Comparison of ENCODE assay signal across 9 mouse cellular contexts in genomic region chr8:111539422-111540076, GRCm38 (mm10). TPM values are rescaled to one million over a fixed set of nuclear protein-coding genes. Genes with fewer than 3 reads are reported as not detected.
DNase-seq lines count a peak whose midpoint lies in the region; ATAC-seq and TF ChIP-seq lines count a peak whose summit lies in the region.
"Had no signal": no experiment of that assay in that cellular context is flagged by ENCODE, and none has a peak within 500 bp of the region (broad histone marks: within the 10 kb centered on the region; RNA-seq: fewer than 3 reads in every experiment).

No protein-coding gene starts in this region.

- no peaks in the 10 kb centered on the region for H3K27me3 ChIP-seq in lung, embryonic 14.5 days (ENCODE audit: insufficient read depth, low read length)
- H3K27me3 ChIP-seq in embryonic facial prominence, embryonic 13.5 days: no peaks in the 10 kb centered on the region
- no peaks in the 10 kb centered on the region for H3K27me3 ChIP-seq in hindbrain, embryonic 12.5 days
- no peaks in the 10 kb centered on the region for H3K27me3 ChIP-seq in midbrain, embryonic 11.5 days (ENCODE audit: control insufficient read depth, insufficient read depth, low read length)
- H3K27me3 ChIP-seq: Patski had no signal

- H3K27ac ChIP-seq in lung, embryonic 14.5 days (ENCODE audit: low read depth): peak overlapping the region; percentile 10; the same call in 1 of the 2 replicates
- peak overlapping the region; percentile 62 for H3K27ac ChIP-seq in embryonic facial prominence, embryonic 13.5 days
- no peak overlapping the region for H3K27ac ChIP-seq in hindbrain, embryonic 12.5 days
- H3K27ac ChIP-seq in midbrain, embryonic 11.5 days (ENCODE audit: low read depth, low read length): no peak overlapping the region

- H3K36me3 ChIP-seq in lung, embryonic 14.5 days (ENCODE audit: insufficient read depth): peaks cover 3% of the 10 kb centered on the region; the same call in 1 of the 2 replicates
- peaks cover 13% of the 10 kb centered on the region for H3K36me3 ChIP-seq in embryonic facial prominence, embryonic 13.5 days
- 0 out of 2 replicates have a peak, but pooled peaks cover 6% of the 10 kb centered on the region for H3K36me3 ChIP-seq in hindbrain, embryonic 12.5 days
- no peaks in the 10 kb centered on the region for H3K36me3 ChIP-seq in midbrain, embryonic 11.5 days (ENCODE audit: control insufficient read depth, insufficient read depth, low read length)

- 56% methylated on average over 10 of the region's 10 CpGs for WGBS in lung, embryonic 14.5 days
- 50% methylated on average over 10 of the region's 10 CpGs for WGBS in embryonic facial prominence, embryonic 13.5 days
- 63% methylated on average over 10 of the region's 10 CpGs for WGBS in hindbrain, embryonic 12.5 days
- 70% methylated on average over 10 of the region's 10 CpGs for WGBS in midbrain, embryonic 11.5 days

- no peak for TF ChIP-seq CTCF in lung, embryonic 14.5 days (IDR thresholded peaks at IDR 0.05; ENCODE audit: low read depth)

- H3K4me2 ChIP-seq in lung, embryonic 14.5 days: peak overlapping the region; percentile 82
- H3K4me2 ChIP-seq in embryonic facial prominence, embryonic 13.5 days: peak overlapping the region; percentile 70
- H3K4me2 ChIP-seq in hindbrain, embryonic 12.5 days (replicated peaks): peak overlapping the region; percentile 84
- H3K4me2 ChIP-seq in midbrain, embryonic 11.5 days: peak overlapping the region; percentile 72

- 0 out of 2 replicates have a peak, but pooled peaks cover 5% of the 10 kb centered on the region for H3K4me1 ChIP-seq in lung, embryonic 14.5 days (ENCODE audit: insufficient read depth)
- H3K4me1 ChIP-seq in embryonic facial prominence, embryonic 13.5 days: peaks cover 34% of the 10 kb centered on the region
- peaks cover 35% of the 10 kb centered on the region for H3K4me1 ChIP-seq in hindbrain, embryonic 12.5 days
- H3K4me1 ChIP-seq in midbrain, embryonic 11.5 days (ENCODE audit: control insufficient read depth, insufficient read depth, low read length): peaks cover 33% of the 10 kb centered on the region

- no peak overlapping the region for H3K9ac ChIP-seq in lung, embryonic 14.5 days
- peak overlapping the region; percentile 49 for H3K9ac ChIP-seq in embryonic facial prominence, embryonic 13.5 days
- H3K9ac ChIP-seq in hindbrain, embryonic 12.5 days: peak overlapping the region; percentile 50
- peak overlapping the region; percentile 33; the same call in 1 of the 2 replicates for H3K9ac ChIP-seq in midbrain, embryonic 11.5 days (ENCODE audit: low read length)

- no peak for DNase-seq in lung, embryonic 14.5 days
- DNase-seq in lung, postnatal 14 days: no peak
- DNase-seq in midbrain, embryonic 11.5 days (ENCODE audit: low spot score, missing footprints): peak; percentile 80
- DNase-seq in right cerebral cortex, postnatal 36 days (ENCODE audit: low spot score in 2 of 2): no peak
- DNase-seq in layer of hippocampus, postnatal 25 days (ENCODE audit: extremely low spot score in 1 of 2, low spot score in 1 of 2): no peak

- ATAC-seq in lung, embryonic 14.5 days (ENCODE audit: insufficient read depth): no peak
- no peak for ATAC-seq in embryonic facial prominence, embryonic 13.5 days (ENCODE audit: insufficient number of reproducible peaks, insufficient read depth, low FRiP score, low TSS enrichment, low read depth)
- ATAC-seq in hindbrain, embryonic 12.5 days (ENCODE audit: low FRiP score): no peak
- ATAC-seq in midbrain, embryonic 11.5 days (ENCODE audit: low FRiP score): no peak
- no peak for ATAC-seq in inflammation-experienced regulatory T-cells, adult 6 months
- ATAC-seq: Patski had no signal

- H3K9me3 ChIP-seq in lung, embryonic 14.5 days (ENCODE audit: low read depth, low read length): no peaks in the 10 kb centered on the region
- H3K9me3 ChIP-seq in embryonic facial prominence, embryonic 13.5 days: no peaks in the 10 kb centered on the region
- no peaks in the 10 kb centered on the region; the same call in 1 of the 2 replicates for H3K9me3 ChIP-seq in hindbrain, embryonic 12.5 days (replicated peaks)
- H3K9me3 ChIP-seq in midbrain, embryonic 11.5 days (ENCODE audit: control insufficient read depth, low read length): no peaks in the 10 kb centered on the region

- H3K4me3 ChIP-seq in lung, embryonic 14.5 days (ENCODE audit: low read depth, low read length): peak overlapping the region; percentile 0; the same call in 1 of the 2 replicates
- H3K4me3 ChIP-seq in embryonic facial prominence, embryonic 13.5 days: peak overlapping the region; percentile 98
- peak overlapping the region; percentile 83 for H3K4me3 ChIP-seq in hindbrain, embryonic 12.5 days
- peak overlapping the region; percentile 9; the same call in 1 of the 2 replicates for H3K4me3 ChIP-seq in midbrain, embryonic 11.5 days (ENCODE audit: low read depth, low read length)

RNA-seq across cellular contexts. Expression of gene Znrf1, which starts 3.7 kb away (rescaled TPM):
- 39.4 and 51.6 TPM in 2 replicates for polyA plus RNA-seq in lung, embryonic 14.5 days (2014; fragmentation: Nextera tagmentation; extraction: Ambion mirVana)
- polyA plus RNA-seq in embryonic facial prominence, embryonic 13.5 days (2015; fragmentation: Nextera tagmentation; extraction: Ambion mirVana): 36.2 and 51.5 TPM in 2 replicates
- polyA plus RNA-seq in hindbrain, embryonic 12.5 days (2016; fragmentation: Nextera tagmentation; extraction: Ambion mirVana): 104 TPM in 2 replicates
- 38.6 and 45.6 TPM in 2 replicates for polyA plus RNA-seq in midbrain, embryonic 11.5 days (2014; fragmentation: Nextera tagmentation; extraction: Ambion mirVana)
- polyA plus RNA-seq in inflammation-experienced regulatory T-cells, adult 6 months (2017; shearing (Covaris generic)): 10 to 100 TPM; 12.4 to 58.2 (median 50.7) TPM
- total RNA-seq in layer of hippocampus, postnatal 25 days (2021): 100 to 1,000 TPM; 106 to 116 TPM

RNA-seq across cellular contexts. Expression of gene Wdr59, which starts 17.7 kb away (rescaled TPM):
- 4.4 TPM in 2 replicates for polyA plus RNA-seq in lung, embryonic 14.5 days (2014; fragmentation: Nextera tagmentation; extraction: Ambion mirVana)
- polyA plus RNA-seq in embryonic facial prominence, embryonic 13.5 days (2015; fragmentation: Nextera tagmentation; extraction: Ambion mirVana): 8.0 and 9.6 TPM in 2 replicates
- 7.2 and 7.7 TPM in 2 replicates for polyA plus RNA-seq in hindbrain, embryonic 12.5 days (2016; fragmentation: Nextera tagmentation; extraction: Ambion mirVana)
- 2.9 TPM in 2 replicates for polyA plus RNA-seq in midbrain, embryonic 11.5 days (2014; fragmentation: Nextera tagmentation; extraction: Ambion mirVana)
- polyA plus RNA-seq in inflammation-experienced regulatory T-cells, adult 6 months (2017; shearing (Covaris generic)): 1 to 10 TPM; 2.9 to 4.9 (median 4.6) TPM
- total RNA-seq in layer of hippocampus, postnatal 25 days (2021): 10 to 100 TPM; 23.5 to 24.8 TPM

Comparison
In these comparisons a context has a peak if more than half of its experiments do, and no peak if none do; other contexts are left out.
1. H3K27ac ChIP-seq: peak in lung, embryonic 14.5 days (single experiment) and embryonic facial prominence, embryonic 13.5 days (single experiment); none in hindbrain, embryonic 12.5 days (single experiment) and midbrain, embryonic 11.5 days (single experiment).
2. H3K4me3 ChIP-seq: peak in every context shown above with its lines; median percentile 98 in embryonic facial prominence, embryonic 13.5 days; 83 in hindbrain, embryonic 12.5 days; 9 in midbrain, embryonic 11.5 days; 0 in lung, embryonic 14.5 days.
3. Peak in every context shown above with its lines, with median percentiles within 50 percentile points of each other: H3K4me2 ChIP-seq.